Mouse (Mus musculus): Measurements from ENCODE around the gene Irf3. TPM values are rescaled to one million over a fixed set of nuclear protein-coding genes. Genes with fewer than 3 reads are reported as not detected.

The Irf3 gene
- polyA plus RNA-seq, 1 experiment from 2014 or later = 109 TPM

DNA sequence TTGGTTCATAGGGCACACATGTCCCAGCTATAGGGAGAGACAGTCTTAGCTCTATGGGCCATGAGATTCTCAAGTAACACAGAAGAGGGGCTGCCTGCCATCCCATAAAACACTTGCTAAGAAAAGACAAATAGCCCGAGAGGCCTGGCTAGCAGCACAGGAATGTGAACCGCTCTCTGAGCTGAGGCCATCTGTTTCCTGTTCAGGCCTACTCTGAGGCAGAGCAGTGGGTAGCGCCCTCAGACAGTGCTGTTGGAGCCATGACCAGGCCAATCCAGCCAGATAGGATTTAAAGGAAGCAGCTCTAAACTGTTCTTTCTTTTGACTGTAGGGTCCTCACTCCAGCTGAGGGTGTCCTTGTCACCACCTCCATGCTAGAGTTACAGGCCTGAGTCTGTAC lies 7.1 kb downstream of the Irf3 start:
- Histone ChIP-seq H3K4me3 (ENCODE audit: low read length) (no peak overlapping the region), H3K27me3 (ENCODE audit: insufficient read depth, low read length) (no peaks in the 10 kb centered on the region), H3K4me2 (replicated peaks; ENCODE audit: low read depth, low read length) (no peak overlapping the region), H3K36me3 (ENCODE audit: insufficient read depth, low read length) (peaks cover 96% of the 10 kb centered on the region), H3K9ac (replicated peaks; ENCODE audit: low read length) (no peak overlapping the region), H3K27ac (ENCODE audit: low read length) (peak overlapping the region; percentile 56), H3K9me3 (ENCODE audit: low read length) (no peaks in the 10 kb centered on the region), H3K4me1 (ENCODE audit: insufficient read depth, low read length) (peaks cover 17% of the 10 kb centered on the region)
- ATAC-seq (ENCODE audit: low FRiP score, low TSS enrichment) = no peak
- 36% methylated on average over 3 of the region's 3 CpGs for WGBS

DNA sequence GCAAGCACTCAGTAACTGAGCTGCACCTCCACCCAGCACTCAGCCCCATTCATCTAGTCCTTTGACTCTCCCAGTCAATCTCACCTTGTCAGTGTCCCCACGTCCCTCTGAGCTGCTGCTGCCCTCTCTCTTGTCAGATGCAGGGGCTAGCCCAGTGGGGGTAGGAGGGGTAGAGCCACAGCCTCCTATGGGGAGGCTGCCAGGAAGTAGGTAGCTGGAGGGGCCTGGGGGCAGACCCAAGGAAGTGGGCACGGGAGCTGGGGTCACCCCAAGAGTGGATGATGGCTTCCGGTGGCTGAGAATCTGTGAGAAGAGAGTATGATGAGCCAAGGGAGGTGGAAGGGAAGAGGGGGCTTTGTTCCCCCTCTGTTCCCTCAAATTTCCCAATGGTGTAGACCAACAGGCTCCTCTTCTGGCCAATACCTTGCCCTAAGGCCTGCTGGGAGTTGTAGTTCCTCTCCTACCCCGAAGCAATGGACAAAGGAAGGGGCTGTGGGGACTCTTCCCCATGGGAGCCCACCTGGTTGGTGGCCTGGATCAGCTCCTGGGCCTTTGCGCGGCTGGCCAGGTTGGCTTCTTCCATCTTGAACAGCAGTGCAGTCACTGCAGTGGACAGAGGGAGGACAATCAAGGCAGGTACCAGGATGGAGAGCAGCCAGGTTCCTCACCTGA lies 8.0 kb downstream of the Irf3 start:
- no peak for ATAC-seq (ENCODE audit: low FRiP score, low TSS enrichment)
- Histone ChIP-seq H3K4me3 (ENCODE audit: low read length) (no peak overlapping the region), H3K4me1 (ENCODE audit: insufficient read depth, low read length) (peaks cover 8% of the 10 kb centered on the region), H3K36me3 (ENCODE audit: insufficient read depth, low read length) (peaks cover 97% of the 10 kb centered on the region), H3K4me2 (replicated peaks; ENCODE audit: low read depth, low read length) (no peak overlapping the region), H3K9me3 (ENCODE audit: low read length) (no peaks in the 10 kb centered on the region), H3K9ac (replicated peaks; ENCODE audit: low read length) (no peak overlapping the region), H3K27ac (ENCODE audit: low read length) (no peak overlapping the region), H3K27me3 (ENCODE audit: insufficient read depth, low read length) (no peaks in the 10 kb centered on the region)
- WGBS = 90% methylated on average over 6 of the region's 6 CpGs

DNA sequence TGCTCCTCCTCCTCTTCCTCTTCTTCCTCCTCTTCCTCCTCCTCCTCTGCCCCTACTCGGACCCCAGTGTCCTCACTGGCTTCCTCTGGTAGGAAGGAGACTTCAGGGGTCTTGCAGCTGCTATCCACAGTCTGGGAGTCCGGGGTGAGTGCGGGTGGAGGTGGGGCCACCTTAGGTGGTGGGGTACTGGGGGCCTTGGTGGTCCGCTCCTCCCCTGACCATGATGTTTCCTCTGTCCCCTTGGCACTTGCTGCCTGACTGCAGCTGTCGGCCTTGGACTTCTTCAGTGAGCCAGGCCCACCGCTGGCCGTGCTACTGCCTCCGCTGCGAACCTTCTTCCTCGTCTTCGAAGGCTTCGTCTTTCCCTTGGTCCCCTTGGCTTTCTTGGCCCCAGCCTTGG lies 9.1 kb downstream of the Irf3 start:
- 90% methylated on average over 12 of the region's 12 CpGs for WGBS
- Histone ChIP-seq H3K36me3 (ENCODE audit: insufficient read depth, low read length) (peaks cover 94% of the 10 kb centered on the region), H3K9ac (replicated peaks; ENCODE audit: low read length) (no peak overlapping the region), H3K9me3 (ENCODE audit: low read length) (no peaks in the 10 kb centered on the region), H3K4me3 (ENCODE audit: low read length) (no peak overlapping the region), H3K4me1 (ENCODE audit: insufficient read depth, low read length) (0 out of 2 replicates have a peak, but pooled peaks cover 4% of the 10 kb centered on the region), H3K4me2 (replicated peaks; ENCODE audit: low read depth, low read length) (no peak overlapping the region), H3K27me3 (ENCODE audit: insufficient read depth, low read length) (no peaks in the 10 kb centered on the region), H3K27ac (ENCODE audit: low read length) (no peak overlapping the region)
- ATAC-seq (ENCODE audit: low FRiP score, low TSS enrichment) = no peak

DNA sequence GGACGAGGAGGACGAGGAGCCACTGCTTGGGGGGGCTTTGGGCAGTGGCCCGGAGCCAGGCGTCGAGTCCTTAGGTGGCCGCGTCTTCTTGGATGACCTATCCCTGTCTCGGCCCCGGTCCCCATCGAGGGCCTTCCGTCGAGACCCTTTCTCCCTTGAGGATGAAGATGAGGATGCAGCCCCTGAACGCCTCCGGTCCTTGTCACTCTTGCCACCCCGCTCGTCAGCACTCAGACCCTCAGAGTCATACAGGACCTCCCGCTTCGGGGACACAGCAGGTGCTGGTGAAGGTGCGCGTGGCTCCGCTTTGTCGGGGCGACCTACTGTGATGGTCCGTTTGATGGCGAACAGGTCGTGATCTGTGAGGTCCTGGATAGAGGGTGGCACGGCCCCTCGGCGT lies 9.7 kb downstream of the Irf3 start:
- no peaks in the 10 kb centered on the region for H3K27me3 ChIP-seq (ENCODE audit: insufficient read depth, low read length)
- H3K4me3 ChIP-seq (ENCODE audit: low read length) = no peak overlapping the region
- no peak overlapping the region for H3K4me2 ChIP-seq (replicated peaks; ENCODE audit: low read depth, low read length)
- WGBS = 92% methylated on average over 29 of the region's 29 CpGs
- H3K9ac ChIP-seq (replicated peaks; ENCODE audit: low read length) = no peak overlapping the region
- ATAC-seq (ENCODE audit: low FRiP score, low TSS enrichment) = no peak
- H3K9me3 ChIP-seq (ENCODE audit: low read length) = no peaks in the 10 kb centered on the region
- H3K27ac ChIP-seq (ENCODE audit: low read length) = no peak overlapping the region
- 0 out of 2 replicates have a peak, but pooled peaks cover 4% of the 10 kb centered on the region for H3K4me1 ChIP-seq (ENCODE audit: insufficient read depth, low read length)
- peaks cover 94% of the 10 kb centered on the region for H3K36me3 ChIP-seq (ENCODE audit: insufficient read depth, low read length)

DNA sequence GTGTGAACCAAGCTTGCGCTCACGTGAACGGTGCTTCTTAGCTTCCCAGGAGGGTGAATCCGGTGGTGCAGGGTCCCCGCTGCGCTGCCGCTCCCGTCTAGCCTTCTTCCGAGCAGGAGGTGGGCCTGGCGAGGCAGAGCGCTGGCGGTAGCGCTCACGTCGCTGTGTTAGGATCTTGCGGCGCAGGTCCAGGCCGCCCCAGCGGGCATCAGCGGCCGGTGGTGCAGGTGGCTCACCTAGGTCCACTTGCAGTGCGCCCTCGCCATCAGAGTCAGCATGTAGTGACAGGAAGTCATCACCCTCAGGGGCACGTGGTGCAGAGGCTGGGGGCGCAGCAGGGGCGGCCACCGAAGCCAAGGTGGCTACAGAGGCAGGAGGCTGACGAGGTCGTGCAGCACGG lies 10.4 kb downstream of the Irf3 start:
- H3K9me3 ChIP-seq (ENCODE audit: low read length) = no peaks in the 10 kb centered on the region
- H3K4me2 ChIP-seq (replicated peaks; ENCODE audit: low read depth, low read length) = no peak overlapping the region
- H3K27ac ChIP-seq (ENCODE audit: low read length) = no peak overlapping the region
- H3K4me3 ChIP-seq (ENCODE audit: low read length) = no peak overlapping the region
- H3K27me3 ChIP-seq (ENCODE audit: insufficient read depth, low read length) = no peaks in the 10 kb centered on the region
- H3K9ac ChIP-seq (replicated peaks; ENCODE audit: low read length) = no peak overlapping the region
- 95% methylated on average over 30 of the region's 30 CpGs for WGBS
- ATAC-seq (ENCODE audit: low FRiP score, low TSS enrichment) = no peak
- H3K4me1 ChIP-seq (ENCODE audit: insufficient read depth, low read length) = 0 out of 2 replicates have a peak, but pooled peaks cover 4% of the 10 kb centered on the region
- H3K36me3 ChIP-seq (ENCODE audit: insufficient read depth, low read length) = peaks cover 94% of the 10 kb centered on the region

- 93% methylated on average over 19 of the region's 19 CpGs for WGBS
Observed at GRCm38 (mm10) chr7:45008411-45008810, 11.0 kb downstream of the Irf3 start.

GRCm38 (mm10) chr7:45012011-45012410 lies 14.6 kb downstream of the Irf3 start:
- no peak for ATAC-seq (ENCODE audit: low FRiP score, low TSS enrichment)
- Histone ChIP-seq H3K9ac (replicated peaks; ENCODE audit: low read length) (no peak overlapping the region), H3K4me3 (ENCODE audit: low read length) (no peak overlapping the region), H3K4me1 (ENCODE audit: insufficient read depth, low read length) (peaks cover 7% of the 10 kb centered on the region), H3K4me2 (replicated peaks; ENCODE audit: low read depth, low read length) (no peak overlapping the region), H3K36me3 (ENCODE audit: insufficient read depth, low read length) (peaks cover 55% of the 10 kb centered on the region), H3K27ac (ENCODE audit: low read length) (no peak overlapping the region), H3K9me3 (ENCODE audit: low read length) (no peaks in the 10 kb centered on the region), H3K27me3 (ENCODE audit: insufficient read depth, low read length) (no peaks in the 10 kb centered on the region)
- WGBS = 96% methylated on average over 6 of the region's 6 CpGs

More at GRCm38 (mm10) chr7:45008411-45008810, 11.0 kb downstream of the Irf3 start:
- Histone ChIP-seq H3K36me3 (ENCODE audit: insufficient read depth, low read length) (peaks cover 88% of the 10 kb centered on the region), H3K4me1 (ENCODE audit: insufficient read depth, low read length) (0 out of 2 replicates have a peak, but pooled peaks cover 4% of the 10 kb centered on the region), H3K27me3 (ENCODE audit: insufficient read depth, low read length) (no peaks in the 10 kb centered on the region), H3K9ac (replicated peaks; ENCODE audit: low read length) (no peak overlapping the region), H3K27ac (ENCODE audit: low read length) (no peak overlapping the region), H3K4me2 (replicated peaks; ENCODE audit: low read depth, low read length) (no peak overlapping the region), H3K4me3 (ENCODE audit: low read length) (no peak overlapping the region), H3K9me3 (ENCODE audit: low read length) (no peaks in the 10 kb centered on the region)
- ATAC-seq (ENCODE audit: low FRiP score, low TSS enrichment) = no peak

GRCm38 (mm10) chr7:45012824-45013223 lies 15.4 kb downstream of the Irf3 start:
- Histone ChIP-seq H3K9ac (replicated peaks; ENCODE audit: low read length) (no peak overlapping the region), H3K4me2 (replicated peaks; ENCODE audit: low read depth, low read length) (no peak overlapping the region), H3K9me3 (ENCODE audit: low read length) (no peaks in the 10 kb centered on the region), H3K4me3 (ENCODE audit: low read length) (no peak overlapping the region), H3K27ac (ENCODE audit: low read length) (no peak overlapping the region), H3K36me3 (ENCODE audit: insufficient read depth, low read length) (peaks cover 47% of the 10 kb centered on the region), H3K4me1 (ENCODE audit: insufficient read depth, low read length) (peaks cover 7% of the 10 kb centered on the region), H3K27me3 (ENCODE audit: insufficient read depth, low read length) (no peaks in the 10 kb centered on the region)
- no peak for ATAC-seq (ENCODE audit: low FRiP score, low TSS enrichment)
- 79% methylated on average over 4 of the region's 4 CpGs for WGBS

GRCm38 (mm10) chr7:45013366-45014095 lies 16.1 kb downstream of the Irf3 start:
- no peak overlapping the region for H3K4me2 ChIP-seq (replicated peaks; ENCODE audit: low read depth, low read length)
- 96% methylated on average over 16 of the region's 16 CpGs for WGBS
- no peak for ATAC-seq (ENCODE audit: low FRiP score, low TSS enrichment)
- peaks cover 12% of the 10 kb centered on the region for H3K4me1 ChIP-seq (ENCODE audit: insufficient read depth, low read length)
- H3K27me3 ChIP-seq (ENCODE audit: insufficient read depth, low read length) = no peaks in the 10 kb centered on the region
- H3K9me3 ChIP-seq (ENCODE audit: low read length) = no peaks in the 10 kb centered on the region
- no peak overlapping the region for H3K4me3 ChIP-seq (ENCODE audit: low read length)
- no peak overlapping the region for H3K27ac ChIP-seq (ENCODE audit: low read length)
- H3K9ac ChIP-seq (replicated peaks; ENCODE audit: low read length) = no peak overlapping the region; the same call in 1 of the 2 replicates
- H3K36me3 ChIP-seq (ENCODE audit: insufficient read depth, low read length) = peaks cover 40% of the 10 kb centered on the region

DNA sequence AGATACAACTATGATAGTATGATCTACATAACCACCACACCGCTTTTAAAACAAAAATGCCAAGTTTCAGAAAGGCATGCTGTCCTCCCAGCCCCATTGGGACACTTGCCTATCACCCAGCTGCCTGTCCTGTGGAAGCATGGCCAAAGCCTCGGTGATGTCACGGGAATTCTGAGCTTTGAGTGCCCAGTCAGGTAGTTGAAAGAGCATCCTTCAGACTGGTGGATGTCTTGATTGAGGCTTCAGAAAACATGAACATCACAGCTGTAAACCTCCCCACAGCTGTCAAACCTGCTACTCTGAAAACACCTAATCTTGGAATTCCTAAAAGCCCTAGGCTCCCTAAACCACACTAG lies 16.6 kb downstream of the Irf3 start:
- Histone ChIP-seq H3K9ac (replicated peaks; ENCODE audit: low read length) (no peak overlapping the region; the same call in none of the 2 replicates), H3K4me2 (replicated peaks; ENCODE audit: low read depth, low read length) (no peak overlapping the region), H3K4me1 (ENCODE audit: insufficient read depth, low read length) (peaks cover 17% of the 10 kb centered on the region), H3K36me3 (ENCODE audit: insufficient read depth, low read length) (peaks cover 35% of the 10 kb centered on the region), H3K4me3 (ENCODE audit: low read length) (no peak overlapping the region), H3K9me3 (ENCODE audit: low read length) (no peaks in the 10 kb centered on the region), H3K27ac (ENCODE audit: low read length) (no peak overlapping the region), H3K27me3 (ENCODE audit: insufficient read depth, low read length) (no peaks in the 10 kb centered on the region)
- ATAC-seq (ENCODE audit: low FRiP score, low TSS enrichment) = no peak
- WGBS = 97% methylated on average over 3 of the region's 3 CpGs

Measured in kidney, embryonic 16.5 days (tissue).